Mouse (Mus musculus): ENCODE results near the gene Pnp.
A peak's percentile ranks its signal among the peaks of the same experiment; 100 is the strongest.
"Not testable (repeated sequence)": the region's sequence is repeated elsewhere in the genome, so short reads cannot be mapped to it uniquely, and the experiment has no call there.

The Pnp gene

DNA sequence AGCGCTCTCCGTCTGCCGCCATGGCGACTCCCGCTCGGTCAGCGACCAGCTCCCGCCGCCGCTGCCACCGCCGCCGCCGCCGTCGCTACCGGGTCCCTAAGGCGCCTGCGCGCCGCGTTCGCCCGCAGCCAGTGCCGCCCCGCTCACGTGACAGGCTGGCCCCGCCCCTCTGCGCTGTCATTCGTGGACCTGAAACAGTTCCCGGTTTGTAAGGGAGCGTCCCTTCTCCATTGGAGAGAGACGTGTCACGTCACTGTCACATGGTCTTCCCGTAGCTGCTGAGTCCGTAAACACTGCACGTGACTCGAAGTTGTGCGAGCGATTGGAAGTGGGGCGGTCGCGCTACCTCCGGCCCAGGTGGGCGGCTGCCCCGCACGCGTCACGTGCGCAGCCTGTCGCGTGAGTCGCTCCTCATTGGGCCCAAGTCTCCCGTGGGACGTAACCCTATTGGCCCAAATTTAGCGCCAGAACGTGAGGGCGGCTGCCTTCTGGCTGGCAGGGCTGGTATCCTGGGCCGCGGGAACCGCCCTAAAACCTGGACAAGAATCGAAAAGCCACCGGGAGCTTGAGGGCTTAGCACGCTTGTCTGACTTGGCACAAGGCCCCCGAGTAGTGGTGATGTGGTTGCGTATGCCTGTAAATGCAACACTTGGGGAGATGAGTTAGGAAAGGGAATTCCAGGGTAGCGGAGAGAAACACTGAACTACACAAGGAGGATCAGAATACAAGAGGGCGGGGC, at the start of gene Pnp, which contains the start of gene Pip4p1:
Gene Pnp, plus strand, starts transcription at position 329 of the 739 bp plus-strand sequence.
Gene Pip4p1, minus strand, starts transcription at position 103 of the 739 bp plus-strand sequence.
- peak; percentile 97 for DNase-seq (ENCODE audit: low read depth)

DNA sequence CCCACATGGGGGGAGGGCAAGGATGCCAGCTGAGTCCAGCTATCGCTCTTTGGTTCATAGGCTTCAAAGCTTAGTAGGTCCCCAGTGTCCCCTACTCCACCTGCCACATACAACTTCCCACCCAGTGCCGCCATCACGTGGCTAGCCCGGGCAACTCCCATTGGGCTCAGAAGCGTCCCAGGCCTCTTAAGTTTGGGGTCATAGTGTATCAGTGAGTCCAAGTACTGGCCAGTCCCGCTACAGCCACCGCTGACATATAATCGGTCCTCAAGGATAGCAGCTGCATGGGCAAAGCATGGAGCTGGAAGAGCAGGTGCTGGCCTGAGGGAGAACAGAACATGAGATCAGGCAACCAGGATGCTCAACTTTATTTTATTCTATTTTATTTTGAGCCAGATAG, 39.3 kb upstream of the Pnp start:
- DNase-seq (ENCODE audit: low read depth) = no peak

DNA sequence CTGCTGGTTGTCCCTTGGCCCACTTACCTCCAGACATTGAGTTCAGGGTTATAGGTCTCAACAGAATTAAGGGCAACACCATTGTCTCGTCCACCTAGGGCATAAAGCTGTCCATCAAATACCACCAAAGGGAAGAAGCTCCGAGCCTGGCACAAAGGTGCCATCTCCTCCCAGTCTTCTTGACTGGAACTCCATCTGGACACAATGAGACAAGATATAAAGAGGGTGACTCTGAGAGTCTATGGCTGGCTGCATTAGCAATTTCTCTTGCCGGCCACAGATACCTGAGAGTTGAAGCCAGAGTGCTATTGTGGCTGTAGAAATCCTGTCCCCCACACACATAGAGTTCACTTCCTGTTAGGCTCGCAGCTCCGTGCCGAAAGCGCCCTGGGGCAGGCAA, 38.8 kb upstream of the Pnp start:
- DNase-seq (ENCODE audit: low read depth) = no peak

DNA sequence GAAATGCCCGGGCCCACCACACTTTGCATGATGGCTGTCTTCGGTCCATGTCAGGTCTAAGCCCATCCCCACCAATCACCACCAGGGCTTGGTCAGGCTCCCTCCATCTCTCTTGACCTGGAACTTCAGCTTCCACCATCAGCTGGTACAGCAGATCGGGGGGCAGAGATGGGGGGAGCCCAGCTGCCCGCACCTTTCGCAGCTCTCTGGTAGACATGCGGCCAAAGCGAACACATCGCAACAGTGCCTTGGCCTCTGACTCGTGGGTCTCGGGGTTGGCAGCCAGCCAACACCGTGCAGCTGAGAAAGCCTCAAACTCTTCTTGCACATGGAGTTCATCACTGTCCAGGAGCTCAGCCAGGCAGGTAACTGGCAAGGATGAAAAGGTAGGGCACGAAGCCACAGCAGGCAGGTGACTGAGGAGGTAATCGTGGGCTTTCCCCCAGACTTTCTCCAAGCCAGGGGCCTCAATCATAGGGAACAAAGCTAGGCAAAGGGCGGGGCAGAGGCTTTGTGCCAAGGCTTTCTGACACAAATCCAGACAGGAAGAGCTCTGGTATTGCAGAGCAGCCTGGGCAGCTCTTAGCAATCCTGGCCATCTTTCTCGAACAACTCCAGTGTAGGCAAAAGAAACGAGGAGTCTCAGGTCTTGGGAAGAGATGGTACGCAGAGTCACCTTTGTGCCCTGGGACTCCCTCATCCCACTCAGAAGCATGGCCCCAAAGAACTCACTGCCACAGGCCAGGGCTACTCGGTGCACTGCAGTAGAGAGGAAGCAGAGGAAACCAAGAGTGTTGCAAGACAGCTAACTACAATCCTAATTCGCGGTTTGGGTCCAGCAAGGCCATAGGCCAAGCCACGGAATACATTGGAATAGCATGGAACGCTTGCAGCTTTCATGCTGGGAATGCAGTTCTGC, 38.1 kb upstream of the Pnp start:
- no peak for DNase-seq (ENCODE audit: low read depth)

DNA sequence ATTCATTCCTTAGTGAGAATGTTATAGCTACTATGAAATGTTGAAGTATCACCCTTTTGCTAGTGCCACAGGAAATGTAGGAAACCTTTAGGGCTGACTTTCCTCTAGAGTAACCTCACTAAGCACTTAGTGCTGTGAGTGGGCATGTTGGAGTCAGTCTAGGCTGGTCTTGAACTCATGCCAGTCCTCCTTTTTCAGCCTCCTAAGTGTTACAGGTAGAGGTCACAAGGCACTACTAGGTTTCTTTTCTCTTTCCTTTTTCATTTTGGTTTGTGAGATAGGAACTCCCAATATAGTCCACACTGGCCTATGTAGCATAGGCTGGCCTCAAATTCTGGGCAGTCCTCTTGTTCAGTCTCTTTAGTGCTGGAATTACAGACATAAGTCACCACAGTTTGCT, 35.5 kb upstream of the Pnp start:
- DNase-seq (ENCODE audit: low read depth) = no peak

DNA sequence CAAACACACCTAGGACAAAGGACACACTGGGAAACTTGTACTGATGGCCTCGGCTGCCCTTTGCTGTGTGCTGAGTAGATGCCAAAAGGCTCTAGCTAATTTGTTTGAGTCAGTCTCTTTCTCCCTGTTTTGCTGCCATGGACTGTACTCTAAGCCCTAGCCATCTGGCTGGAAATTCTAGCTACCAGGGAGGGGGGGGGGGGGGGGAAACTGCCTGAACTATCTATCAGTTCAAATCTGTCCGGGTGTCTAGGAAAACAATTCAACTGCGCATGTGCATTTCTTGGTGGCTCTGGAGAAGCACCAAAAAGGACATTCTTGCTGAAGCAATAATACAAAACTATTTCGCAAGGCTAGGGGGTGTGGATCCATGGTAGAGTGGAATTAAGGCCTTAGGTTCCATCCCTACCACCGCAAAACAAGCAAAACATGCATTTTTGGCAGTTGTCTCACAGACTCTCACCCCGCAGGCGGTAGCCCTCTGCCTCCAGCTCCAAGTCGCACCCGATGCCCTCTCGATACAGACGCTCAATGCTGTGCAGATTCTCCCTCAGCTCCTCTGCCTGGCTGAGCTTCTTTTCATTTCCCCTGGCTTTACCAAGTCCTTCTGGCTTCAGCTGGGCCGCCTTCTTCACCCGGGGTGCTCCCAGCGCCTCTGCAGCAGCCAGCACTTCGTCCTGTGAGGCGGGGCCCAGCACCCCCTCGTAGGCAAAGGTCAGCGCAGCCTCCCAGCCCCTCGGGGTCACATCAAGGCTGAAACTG, 34.7 kb upstream of the Pnp start:
- DNase-seq (ENCODE audit: low read depth) = no peak

DNA sequence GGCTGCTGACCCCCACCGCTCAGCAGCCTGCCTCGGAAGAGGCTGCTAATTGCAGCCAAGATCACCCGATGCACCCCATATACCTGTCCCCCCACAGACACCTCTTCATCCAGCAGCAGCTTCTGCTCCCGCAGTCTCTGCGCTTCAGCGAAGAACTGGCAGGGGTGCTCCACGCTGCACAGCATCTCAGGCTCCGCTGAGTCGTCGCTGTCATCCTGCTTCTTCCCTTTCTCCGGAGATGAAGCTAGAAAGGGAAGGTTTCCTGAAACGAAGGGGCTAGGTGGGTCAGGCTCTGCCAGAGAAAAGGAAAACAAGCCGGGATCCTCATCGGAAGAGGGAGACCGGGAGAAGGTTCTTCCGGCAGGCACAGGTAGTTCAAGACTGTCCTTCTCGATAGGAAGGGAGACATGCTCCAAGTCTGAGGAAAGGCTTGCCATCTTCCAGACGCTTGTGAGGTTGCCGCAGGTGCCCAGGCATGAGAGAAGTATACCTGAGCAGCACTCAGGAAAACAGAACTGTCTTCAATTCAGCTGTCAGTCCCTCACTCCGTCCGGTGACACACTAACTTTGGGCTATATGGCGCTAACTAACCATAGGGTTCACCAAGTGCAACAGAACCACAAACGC, 34.0 kb upstream of the Pnp start:
- DNase-seq (ENCODE audit: low read depth) = no peak

DNA sequence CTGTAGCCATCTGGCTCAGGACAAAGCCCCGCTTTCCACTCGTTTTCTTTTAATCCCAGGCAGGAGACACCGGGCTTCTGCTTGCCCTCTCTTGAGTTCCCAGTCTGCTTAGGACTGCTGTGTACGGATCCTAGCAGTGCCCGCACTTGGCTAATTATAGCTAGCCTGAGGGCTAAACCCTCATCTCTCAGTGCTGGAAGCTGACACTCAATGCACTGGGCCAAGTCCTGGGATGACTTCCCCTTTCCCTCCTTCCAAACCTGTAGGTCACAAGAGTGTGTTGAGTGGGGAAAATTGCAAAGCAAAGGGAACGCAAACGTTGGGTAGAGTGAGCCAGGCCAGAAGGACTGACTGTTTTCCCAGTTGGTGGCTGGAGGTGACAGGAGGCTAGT, 33.5 kb upstream of the Pnp start, which contains the start of gene Klhl33:
Gene Klhl33, minus strand, starts transcription at position 134 of the 392 bp plus-strand sequence.
- no peak for DNase-seq (ENCODE audit: low read depth)

DNA sequence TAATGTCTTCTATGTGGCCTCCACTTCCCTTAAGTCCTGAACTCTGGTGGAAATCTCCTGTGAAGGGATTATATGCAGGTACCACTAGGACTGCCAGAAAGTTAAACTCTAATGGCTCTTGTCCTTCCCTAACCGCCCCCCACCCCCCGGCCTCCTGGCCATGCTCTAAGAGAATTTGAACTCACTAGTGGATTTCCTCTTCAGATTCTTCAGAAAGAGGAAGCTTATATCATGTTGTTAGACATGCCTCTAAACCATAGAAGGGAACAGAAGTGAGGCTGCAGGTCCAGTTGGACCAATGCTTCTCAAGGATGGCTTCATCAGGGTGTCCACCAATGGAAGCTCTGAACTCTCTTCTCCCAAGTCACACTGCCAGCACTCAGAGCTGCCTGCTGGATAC, 32.9 kb upstream of the Pnp start:
- DNase-seq (ENCODE audit: low read depth) = not testable (repeated sequence)

DNA sequence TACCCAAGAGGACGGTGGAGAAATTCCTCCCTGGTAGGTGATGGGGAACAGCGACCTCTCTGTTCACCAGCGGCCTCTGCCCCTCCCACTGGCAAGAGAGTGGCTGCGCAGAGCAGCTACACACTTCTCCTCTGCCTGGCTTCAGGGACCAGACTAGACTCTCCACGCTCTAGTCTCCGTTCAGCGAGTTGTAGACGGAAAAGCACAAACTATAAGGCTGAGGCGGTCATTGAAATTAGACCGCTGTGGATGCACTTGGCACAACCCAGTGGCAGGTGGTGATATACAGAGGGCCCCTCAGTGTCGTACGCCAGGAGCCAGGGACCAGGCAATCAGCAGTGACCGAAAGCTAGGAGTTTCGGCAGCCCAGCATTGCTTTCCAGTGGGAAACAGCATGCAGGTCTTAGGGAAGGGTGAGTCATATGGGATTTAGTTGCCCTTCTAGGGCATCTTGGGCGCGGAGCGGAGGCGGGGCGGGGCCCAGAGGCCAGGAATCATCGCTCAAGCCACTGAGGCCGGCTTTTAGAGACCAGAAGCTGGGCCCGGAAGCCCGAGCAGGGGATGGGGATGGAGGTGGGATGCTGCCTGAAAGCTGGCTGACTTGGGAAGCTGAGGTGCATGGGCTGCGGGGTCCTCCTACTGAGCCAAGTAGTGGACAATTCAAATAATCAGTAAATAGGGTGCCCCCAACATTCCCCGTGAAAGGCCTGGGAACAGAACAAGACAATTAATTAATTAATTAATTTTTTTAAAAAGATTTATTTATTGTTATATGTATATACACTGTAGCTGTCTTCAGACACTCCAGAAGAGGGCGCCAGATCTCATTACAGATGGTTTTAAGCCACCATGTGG, 26.7 kb upstream of the Pnp start:
- DNase-seq (ENCODE audit: low read depth) = no peak

DNA sequence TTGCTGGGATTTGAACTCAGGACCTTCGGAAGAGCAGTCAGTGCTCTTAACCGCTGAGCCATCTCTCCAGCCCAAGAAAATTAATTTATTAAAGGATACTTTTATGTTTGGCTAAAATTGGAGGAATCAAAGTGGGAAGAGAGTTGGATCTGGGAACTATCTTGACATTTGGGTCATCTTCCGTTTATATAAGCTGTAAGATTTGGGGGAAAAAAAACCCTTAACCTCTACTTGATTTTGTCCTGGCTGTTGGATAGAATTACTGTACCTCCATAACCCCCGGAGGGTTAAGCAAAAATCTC, 26.1 kb upstream of the Pnp start:
- no peak for DNase-seq (ENCODE audit: low read depth)

DNA sequence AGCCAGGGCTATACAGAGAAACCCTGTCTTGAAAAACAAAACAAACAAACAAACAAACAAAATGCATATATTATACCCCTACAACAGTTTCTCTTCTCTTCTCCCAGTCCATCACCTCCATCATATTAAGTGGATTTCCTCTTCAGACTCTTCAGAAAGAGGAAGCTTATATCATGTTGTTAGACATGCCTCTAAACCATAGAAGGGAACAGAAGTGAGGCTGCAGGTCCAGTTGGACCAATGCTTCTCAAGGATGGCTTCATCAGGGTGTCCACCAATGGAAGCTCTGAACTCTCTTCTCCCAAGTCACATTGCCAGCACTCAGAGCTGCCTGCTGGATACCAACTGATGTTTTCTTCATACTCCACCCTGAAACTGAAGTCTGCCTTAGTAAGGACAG, 25.6 kb upstream of the Pnp start:
- DNase-seq (ENCODE audit: low read depth) = not testable (repeated sequence)

DNA sequence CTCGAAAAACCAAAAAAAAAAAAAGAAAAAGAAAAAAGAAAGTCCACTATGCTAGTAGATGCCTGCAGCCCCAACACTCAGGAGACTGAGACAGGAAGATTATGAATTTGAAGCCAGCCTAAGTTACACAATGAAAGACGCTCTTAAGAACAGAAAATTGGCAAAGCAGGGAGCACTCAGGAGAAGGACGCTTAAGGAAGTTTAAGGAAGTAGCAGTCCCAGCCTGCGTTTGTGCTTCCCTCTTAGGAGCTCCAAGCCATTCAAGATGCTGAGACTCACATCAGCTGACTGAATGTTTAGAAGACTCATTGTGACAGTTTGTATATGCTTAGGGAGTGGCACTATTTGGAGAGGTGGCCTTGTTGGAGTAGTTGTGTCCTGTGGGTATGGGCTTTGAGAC, 22.8 kb upstream of the Pnp start:
- no peak for DNase-seq (ENCODE audit: low read depth)

DNA sequence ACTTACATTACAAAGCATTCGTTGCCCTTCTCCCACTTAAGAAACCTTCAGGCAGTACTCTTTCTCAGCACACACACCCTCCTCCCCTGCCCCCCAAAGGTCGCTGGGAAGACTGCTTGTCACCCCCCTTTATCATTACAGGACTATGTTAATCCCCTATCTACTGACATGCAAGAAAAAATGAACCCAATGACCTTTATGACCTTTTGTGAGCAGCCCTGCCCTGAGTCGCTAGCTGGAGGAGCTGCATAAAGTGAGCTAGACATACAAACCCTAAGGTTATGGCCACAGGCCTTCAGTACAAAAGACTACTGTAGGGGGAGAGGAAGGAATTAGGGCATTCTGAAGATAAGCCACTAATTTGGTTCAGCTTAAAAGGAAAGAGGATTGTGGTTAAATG, 19.5 kb upstream of the Pnp start:
- no peak for DNase-seq (ENCODE audit: low read depth)

DNA sequence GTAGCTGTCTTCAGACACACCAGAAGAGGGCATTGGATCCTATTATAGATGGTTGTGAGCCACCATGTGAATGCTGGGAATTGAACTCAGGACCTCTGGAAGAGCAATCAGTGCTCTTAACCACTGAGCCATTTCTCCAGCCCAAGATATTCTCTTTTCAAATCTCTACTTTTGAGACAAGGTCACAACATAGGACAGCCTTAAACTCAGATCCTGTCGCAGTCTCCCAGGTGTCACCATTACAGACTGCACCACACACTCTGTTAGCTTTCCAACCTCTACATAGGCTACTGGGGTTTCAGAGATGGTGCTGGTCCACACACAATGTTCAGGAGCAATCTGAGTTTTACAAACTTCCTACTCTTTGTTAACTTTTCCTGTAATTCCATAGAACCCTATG, 7.4 kb upstream of the Pnp start:
- not testable (repeated sequence) for DNase-seq (ENCODE audit: low read depth)

DNA sequence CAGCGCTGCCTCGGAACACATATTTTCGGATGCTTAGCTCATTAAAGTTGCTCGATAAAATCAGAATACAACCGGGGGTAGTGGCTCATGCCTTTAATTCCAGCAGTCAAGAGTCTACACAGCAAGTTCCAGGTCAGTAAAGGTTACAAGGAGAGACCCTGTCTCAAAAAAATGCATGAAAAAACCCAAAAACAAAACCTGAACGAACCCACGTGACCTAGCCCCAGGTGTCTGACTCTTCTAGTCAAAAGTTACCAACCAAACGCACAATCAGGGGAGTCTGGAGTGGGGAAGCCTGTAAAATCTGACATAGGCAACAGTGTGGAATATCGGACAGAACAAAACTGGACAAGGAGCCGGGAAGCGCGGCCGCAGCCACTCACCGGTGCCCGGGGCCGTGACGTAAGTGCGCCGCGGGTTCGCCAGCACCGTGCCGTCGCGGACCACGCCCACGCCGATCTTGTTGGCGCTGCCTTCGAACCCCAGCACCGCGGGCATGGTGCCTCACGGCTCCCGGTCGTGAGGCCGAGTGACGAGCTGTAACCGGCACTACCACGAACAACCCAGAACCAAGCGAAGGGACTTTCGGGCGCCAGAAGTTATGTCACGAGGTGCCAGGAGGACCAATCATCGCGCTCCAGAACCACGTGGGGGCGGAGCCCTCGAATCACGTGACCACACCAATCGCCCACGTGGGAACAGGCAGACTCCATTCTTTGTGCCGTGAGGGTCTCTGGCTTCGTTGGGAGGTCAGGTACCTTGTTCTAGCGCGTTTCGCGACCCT, 6.4 kb upstream of the Pnp start, which contains the start of the genes Osgep and Apex1:
Gene Osgep, minus strand, starts transcription at position 613 of the 784 bp plus-strand sequence.
Gene Apex1, plus strand, starts transcription at position 688 of the 784 bp plus-strand sequence.
- peak; percentile 94 for DNase-seq (ENCODE audit: low read depth)

DNA sequence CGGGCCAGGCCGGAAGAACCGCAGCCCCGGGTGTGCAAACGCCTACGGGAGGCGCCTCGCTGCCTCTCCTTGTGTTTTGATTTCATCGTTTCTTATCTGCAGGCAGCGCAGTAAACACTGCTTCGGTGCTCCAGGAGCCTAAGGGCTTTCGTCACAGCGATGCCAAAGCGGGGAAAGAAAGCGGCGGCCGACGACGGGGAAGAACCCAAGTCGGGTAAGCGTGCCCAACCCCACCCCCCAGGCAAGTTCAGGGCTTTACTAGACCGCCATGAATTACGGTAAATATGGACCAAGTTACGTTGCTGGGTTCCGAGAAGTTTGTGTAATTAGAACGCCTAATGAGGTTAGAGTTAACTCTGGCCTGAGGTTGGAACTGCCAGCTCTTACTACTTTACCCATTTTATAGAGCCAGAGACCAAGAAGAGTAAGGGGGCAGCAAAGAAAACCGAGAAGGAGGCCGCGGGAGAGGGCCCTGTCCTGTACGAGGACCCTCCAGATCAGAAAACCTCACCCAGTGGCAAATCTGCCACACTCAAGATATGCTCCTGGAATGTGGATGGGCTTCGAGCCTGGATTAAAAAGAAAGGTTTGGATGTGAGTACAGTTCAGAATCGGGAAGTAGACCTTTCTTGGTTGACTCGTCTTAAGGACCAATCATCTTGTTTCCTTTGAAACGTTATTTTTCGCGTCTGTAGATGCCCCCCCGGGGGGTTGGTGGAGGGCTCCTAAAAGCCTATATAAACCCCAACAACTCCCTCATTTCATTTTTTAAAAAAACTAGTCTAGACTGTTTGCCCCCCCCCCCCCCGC, 5.6 kb upstream of the Pnp start:
- no peak for DNase-seq (ENCODE audit: low read depth)

DNA sequence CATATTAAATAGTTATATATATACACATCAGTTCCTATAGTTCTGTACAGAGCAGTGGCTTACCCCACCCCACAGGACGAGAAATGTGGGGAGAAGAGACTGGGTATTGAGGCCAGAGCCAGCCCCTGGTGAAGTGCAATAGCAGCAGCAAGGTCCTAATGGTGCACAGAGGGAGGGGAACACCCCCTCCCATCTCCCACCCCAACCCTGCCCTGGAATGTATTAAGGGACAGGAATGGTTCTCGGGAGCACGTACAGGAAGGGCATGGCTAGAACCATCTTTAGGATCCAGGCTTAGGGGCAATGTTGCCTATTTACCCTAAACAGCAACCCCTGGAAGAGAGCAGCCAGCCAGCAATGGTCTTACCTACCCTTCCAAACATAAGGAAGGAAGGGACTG, 3.5 kb upstream of the Pnp start:
- DNase-seq (ENCODE audit: low read depth) = no peak

DNA sequence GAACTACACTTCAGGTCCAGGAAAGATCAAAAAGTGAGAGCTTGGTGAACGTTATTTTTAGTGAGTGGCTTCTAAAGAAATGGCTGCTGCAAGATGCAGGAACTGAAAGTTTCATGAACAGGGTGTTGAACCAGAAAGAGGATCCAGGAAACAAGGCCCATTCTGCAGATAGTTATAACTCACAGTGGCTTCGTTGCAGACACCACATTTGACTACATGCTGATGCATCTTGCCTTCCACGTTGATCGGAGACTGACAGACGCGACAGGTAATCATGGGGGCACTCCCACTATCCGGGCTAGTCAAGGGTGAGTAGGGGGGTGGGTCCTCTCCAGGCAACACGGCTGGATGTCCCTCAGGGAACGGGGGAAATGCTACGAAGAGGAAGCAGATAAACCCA, 931 bp upstream of the Pnp start:
- DNase-seq (ENCODE audit: low read depth) = no peak

Data from c-Kit-positive CD71-positive TER-119-negative erythroid progenitor cells, embryonic 14.5 days (primary cell).